Mouse (Mus musculus): ENCODE data around the gene Gadd45b. TPM values are rescaled to one million over a fixed set of nuclear protein-coding genes. Genes with fewer than 3 reads are reported as not detected.
A peak's percentile ranks its signal among the peaks of the same experiment; 100 is the strongest.

Gene Gadd45b
- polyA plus RNA-seq, 1 experiment from 2014 or later: 9.9 TPM

DNA sequence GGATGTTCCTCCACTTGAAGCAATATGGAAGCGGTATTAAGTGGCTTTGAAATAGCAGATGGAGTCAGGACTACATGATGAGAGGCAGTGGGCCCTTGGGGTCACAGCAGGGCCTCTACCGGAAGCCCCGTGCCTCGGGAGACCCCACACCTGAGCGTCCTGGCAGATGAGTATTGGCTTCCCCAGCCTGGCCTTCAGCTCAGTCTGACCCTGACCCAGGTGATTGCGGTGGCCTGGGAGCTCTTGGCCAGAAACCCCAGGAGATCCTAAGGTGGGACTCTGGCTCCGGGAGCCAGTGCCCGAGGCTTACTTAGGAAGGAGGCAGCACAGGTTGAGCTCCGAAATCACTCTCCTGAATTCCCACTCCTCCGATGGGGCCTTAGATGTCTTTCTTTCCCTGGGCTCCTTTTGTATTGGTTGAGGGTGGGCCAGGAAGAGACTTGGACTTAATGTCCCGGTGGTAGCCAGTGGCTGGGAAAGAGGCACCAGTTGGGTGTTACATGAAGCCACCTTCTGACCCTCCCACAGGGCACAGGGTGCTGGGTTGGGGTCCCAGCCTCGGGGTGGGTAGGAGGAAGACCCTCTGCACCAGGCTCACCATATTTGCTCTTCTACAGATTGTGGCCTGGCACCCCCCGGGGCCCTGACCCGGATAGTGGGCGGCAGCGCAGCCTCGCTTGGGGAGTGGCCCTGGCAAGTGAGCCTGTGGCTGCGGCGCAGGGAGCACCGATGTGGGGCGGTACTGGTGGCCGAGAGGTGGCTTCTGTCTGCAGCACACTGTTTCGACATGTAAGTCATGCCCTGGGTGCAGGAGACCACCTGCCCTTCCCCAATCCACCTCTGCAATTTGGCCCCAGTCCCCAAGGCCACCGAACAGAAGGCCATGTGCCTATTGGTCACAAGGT, 33.0 kb upstream of the Gadd45b start:
- Histone ChIP-seq H3K27ac (replicated peaks; ENCODE audit: low read depth, low read length) (no peak overlapping the region), H3K36me3 (replicated peaks; ENCODE audit: control insufficient read depth, insufficient read depth, low read depth, low read length) (peaks cover 3% of the 10 kb centered on the region), H3K4me2 (ENCODE audit: low read depth, low read length) (no peak overlapping the region), H3K27me3 (ENCODE audit: control insufficient read depth, insufficient read depth, low read length) (no peaks in the 10 kb centered on the region), H3K9ac (replicated peaks; ENCODE audit: low read length) (no peak overlapping the region), H3K9me3 (replicated peaks; ENCODE audit: control insufficient read depth, low read length) (no peaks in the 10 kb centered on the region), H3K4me3 (ENCODE audit: low read depth, low read length) (no peak overlapping the region), H3K4me1 (ENCODE audit: control insufficient read depth, insufficient read depth, low read length) (peaks cover 5% of the 10 kb centered on the region)
- ATAC-seq (replicated peaks; ENCODE audit: insufficient number of reproducible peaks, low FRiP score, low TSS enrichment, low read depth) (no peak), DNase-seq (ENCODE audit: low spot score) (no peak)
- 66% methylated on average over 24 of the region's 24 CpGs for WGBS

GRCm38 (mm10) chr10:80897861-80898510, 31.9 kb upstream of the Gadd45b start:
- 33% methylated on average over 41 of the region's 41 CpGs for WGBS
- DNase-seq (ENCODE audit: low spot score) (no peak), ATAC-seq (replicated peaks; ENCODE audit: insufficient number of reproducible peaks, low FRiP score, low TSS enrichment, low read depth) (no peak)
- Histone ChIP-seq H3K9ac (replicated peaks; ENCODE audit: low read length) (0 out of 2 replicates have a peak overlapping the region, but pooled peaks have one; percentile 13), H3K9me3 (replicated peaks; ENCODE audit: control insufficient read depth, low read length) (no peaks in the 10 kb centered on the region), H3K36me3 (replicated peaks; ENCODE audit: control insufficient read depth, insufficient read depth, low read depth, low read length) (peaks cover 5% of the 10 kb centered on the region), H3K27ac (replicated peaks; ENCODE audit: low read depth, low read length) (no peak overlapping the region), H3K4me1 (ENCODE audit: control insufficient read depth, insufficient read depth, low read length) (peaks cover 5% of the 10 kb centered on the region), H3K27me3 (ENCODE audit: control insufficient read depth, insufficient read depth, low read length) (no peaks in the 10 kb centered on the region), H3K4me2 (ENCODE audit: low read depth, low read length) (0 out of 2 replicates have a peak overlapping the region, but pooled peaks have one; percentile 16), H3K4me3 (ENCODE audit: low read depth, low read length) (no peak overlapping the region)

DNA sequence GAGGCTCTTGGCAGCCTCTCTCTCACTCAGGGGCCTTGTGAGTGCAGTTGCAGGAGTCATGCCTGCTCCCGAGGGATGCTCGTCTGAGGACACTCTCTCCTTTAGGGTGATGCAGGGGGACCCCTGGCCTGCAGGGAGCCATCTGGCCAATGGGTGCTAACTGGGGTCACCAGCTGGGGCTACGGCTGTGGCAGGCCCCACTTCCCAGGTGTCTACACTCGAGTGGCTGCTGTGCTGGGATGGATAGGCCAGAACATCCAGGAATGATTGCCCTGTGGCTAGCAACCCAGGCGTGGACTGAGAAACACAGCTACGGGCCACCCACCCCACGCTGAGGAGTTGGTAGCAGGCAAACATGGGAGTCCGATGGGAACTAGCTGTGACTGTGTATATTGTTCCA, 30.8 kb upstream of the Gadd45b start:
- Histone ChIP-seq H3K4me3 (ENCODE audit: low read depth, low read length) (no peak overlapping the region), H3K27ac (replicated peaks; ENCODE audit: low read depth, low read length) (no peak overlapping the region), H3K4me2 (ENCODE audit: low read depth, low read length) (peak overlapping the region; percentile 86; the same call in 1 of the 2 replicates), H3K9me3 (replicated peaks; ENCODE audit: control insufficient read depth, low read length) (no peaks in the 10 kb centered on the region), H3K27me3 (ENCODE audit: control insufficient read depth, insufficient read depth, low read length) (no peaks in the 10 kb centered on the region), H3K9ac (replicated peaks; ENCODE audit: low read length) (no peak overlapping the region), H3K36me3 (replicated peaks; ENCODE audit: control insufficient read depth, insufficient read depth, low read depth, low read length) (peaks cover 11% of the 10 kb centered on the region), H3K4me1 (ENCODE audit: control insufficient read depth, insufficient read depth, low read length) (peaks cover 5% of the 10 kb centered on the region)
- WGBS: 91% methylated on average over 8 of the region's 8 CpGs
- ATAC-seq (replicated peaks; ENCODE audit: insufficient number of reproducible peaks, low FRiP score, low TSS enrichment, low read depth): no peak
- no peak for DNase-seq (ENCODE audit: low spot score)

- no peak overlapping the region for H3K27ac ChIP-seq (replicated peaks; ENCODE audit: low read depth, low read length)
- H3K4me3 ChIP-seq (ENCODE audit: low read depth, low read length): peak overlapping the region; percentile 92
- WGBS: 16% methylated on average over 25 of the region's 25 CpGs
- no peaks in the 10 kb centered on the region for H3K9me3 ChIP-seq (replicated peaks; ENCODE audit: control insufficient read depth, low read length)
- H3K27me3 ChIP-seq (ENCODE audit: control insufficient read depth, insufficient read depth, low read length): no peaks in the 10 kb centered on the region
- ATAC-seq (replicated peaks; ENCODE audit: insufficient number of reproducible peaks, low FRiP score, low TSS enrichment, low read depth) (no peak), DNase-seq (ENCODE audit: low spot score) (no peak)
- H3K9ac ChIP-seq (replicated peaks; ENCODE audit: low read length): peak overlapping the region; percentile 78
- H3K4me1 ChIP-seq (ENCODE audit: control insufficient read depth, insufficient read depth, low read length): peaks cover 5% of the 10 kb centered on the region
- peak overlapping the region; percentile 86 for H3K4me2 ChIP-seq (ENCODE audit: low read depth, low read length)
- H3K36me3 ChIP-seq (replicated peaks; ENCODE audit: control insufficient read depth, insufficient read depth, low read depth, low read length): peaks cover 16% of the 10 kb centered on the region
Measured at GRCm38 (mm10) chr10:80899591-80900317, 30.1 kb upstream of the Gadd45b start.

DNA sequence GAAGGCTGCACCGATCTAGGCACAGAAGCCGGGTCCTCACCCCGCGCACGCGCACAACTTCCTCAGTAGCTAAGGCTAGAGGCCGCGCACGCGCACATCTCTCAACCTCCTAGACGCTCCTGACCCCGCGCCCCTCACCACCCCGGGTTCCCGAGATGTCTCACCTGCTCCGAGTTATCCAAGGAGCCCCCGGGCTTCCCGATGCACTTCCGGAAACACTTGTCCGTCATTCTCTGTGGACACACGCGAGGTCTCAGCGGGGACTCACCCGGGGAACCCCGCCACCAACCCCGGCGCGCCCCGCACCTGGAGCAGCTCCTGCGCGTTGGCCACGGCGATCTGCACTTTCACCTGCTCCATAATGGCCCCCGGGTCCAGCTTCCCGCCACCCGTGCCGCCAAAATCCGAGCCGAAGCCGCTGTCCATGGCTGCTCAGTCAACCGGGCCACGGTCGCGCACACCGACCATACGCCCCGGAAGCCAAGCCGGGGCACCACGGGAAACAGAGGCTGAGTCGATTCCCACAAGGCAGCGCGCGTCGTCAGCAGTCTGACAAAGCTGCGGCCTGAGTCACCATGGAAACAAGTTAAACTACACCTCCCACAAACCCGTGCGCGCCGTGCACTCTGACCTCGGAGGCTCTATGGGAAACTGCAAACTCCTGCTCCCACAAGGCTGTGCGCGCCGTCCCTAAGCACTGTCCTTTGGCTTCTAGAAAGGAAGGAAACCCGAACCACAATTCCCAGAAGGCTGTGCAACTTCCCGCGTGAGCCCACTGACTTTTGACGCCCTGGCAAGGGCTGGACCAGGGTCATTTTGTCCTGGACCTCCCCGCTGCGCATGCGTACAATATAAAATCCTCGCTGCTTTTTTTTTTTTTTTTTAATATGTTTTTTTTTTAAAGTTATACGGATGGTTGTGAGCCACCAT, 29.3 kb upstream of the Gadd45b start, which contains the start of gene Timm13:
TSS of gene Timm13 (minus strand) at position 652 of the 930 bp plus-strand sequence.
- peaks cover 17% of the 10 kb centered on the region for H3K36me3 ChIP-seq (replicated peaks; ENCODE audit: control insufficient read depth, insufficient read depth, low read depth, low read length)
- H3K9ac ChIP-seq (replicated peaks; ENCODE audit: low read length): peak within 1 kb of the TSS; percentile 78
- peak; percentile 99 for DNase-seq (ENCODE audit: low spot score)
- H3K9me3 ChIP-seq (replicated peaks; ENCODE audit: control insufficient read depth, low read length): no peaks in the 10 kb centered on the region
- peak within 1 kb of the TSS; percentile 86 for H3K4me2 ChIP-seq (ENCODE audit: low read depth, low read length)
- no peaks in the 10 kb centered on the region for H3K27me3 ChIP-seq (ENCODE audit: control insufficient read depth, insufficient read depth, low read length)
- ATAC-seq (replicated peaks; ENCODE audit: insufficient number of reproducible peaks, low FRiP score, low TSS enrichment, low read depth): peak; percentile 93
- peak within 1 kb of the TSS; percentile 76 for H3K27ac ChIP-seq (replicated peaks; ENCODE audit: low read depth, low read length)
- under 1% methylated on average over 71 of the region's 72 CpGs for WGBS
- H3K4me3 ChIP-seq (ENCODE audit: low read depth, low read length): peak within 1 kb of the TSS; percentile 92
- peaks cover 5% of the 10 kb centered on the region for H3K4me1 ChIP-seq (ENCODE audit: control insufficient read depth, insufficient read depth, low read length)

- no peaks in the 10 kb centered on the region for H3K9me3 ChIP-seq (replicated peaks; ENCODE audit: control insufficient read depth, low read length)
- WGBS: 89% methylated on average over 19 of the region's 19 CpGs
- H3K4me1 ChIP-seq (ENCODE audit: control insufficient read depth, insufficient read depth, low read length): peaks cover 5% of the 10 kb centered on the region
- no peak overlapping the region for H3K4me3 ChIP-seq (ENCODE audit: low read depth, low read length)
- ATAC-seq (replicated peaks; ENCODE audit: insufficient number of reproducible peaks, low FRiP score, low TSS enrichment, low read depth) (no peak), DNase-seq (ENCODE audit: low spot score) (no peak)
- H3K27ac ChIP-seq (replicated peaks; ENCODE audit: low read depth, low read length): 0 out of 2 replicates have a peak overlapping the region, but pooled peaks have one; percentile 28
- peak overlapping the region; percentile 34; the same call in 1 of the 2 replicates for H3K9ac ChIP-seq (replicated peaks; ENCODE audit: low read length)
- H3K27me3 ChIP-seq (ENCODE audit: control insufficient read depth, insufficient read depth, low read length): no peaks in the 10 kb centered on the region
- H3K36me3 ChIP-seq (replicated peaks; ENCODE audit: control insufficient read depth, insufficient read depth, low read depth, low read length): peaks cover 23% of the 10 kb centered on the region
- no peak overlapping the region for H3K4me2 ChIP-seq (ENCODE audit: low read depth, low read length)
Measured at GRCm38 (mm10) chr10:80901409-80902272, 28.2 kb upstream of the Gadd45b start.

Data from embryonic facial prominence, embryonic 11.5 days (tissue).